Mouse (Mus musculus) liver, adult 2 months (tissue): ENCODE data around the gene Zfp318.

Source experiments
- CTCF ChIP-seq: fragments of 200-500 bp; IDR thresholded peaks from 2 replicates; pipeline ENCODE4 v1.5.1; 2011; ENCODE audit warnings: low read depth, low read length, control low read depth
- POLR2A ChIP-seq: fragments of 200-500 bp; IDR thresholded peaks from 2 replicates; pipeline ENCODE4 v1.6.1; 2011; ENCODE audit warnings: low read length, control low read depth; ENCODE audit not compliant: insufficient read depth; ENCODE audit errors: extremely low read depth

GRCm38 (mm10) chr17:46433627-46434026 lies 50.1 kb downstream of the Zfp318 start:
- TF ChIP-seq POLR2A (no peak), CTCF (no peak)
